Mouse (Mus musculus) hindbrain, embryonic 15.5 days (tissue): ENCODE results near the gene Fkbp4. TPM values are rescaled to one million over a fixed set of nuclear protein-coding genes. Genes with fewer than 3 reads are reported as not detected.

Source experiments
- ATAC-seq: fragments of 200-750 bp; cut with Nextera tagmentation; 2 replicates; pipeline ENCODE4 v1.8.0; 2017; ENCODE audit warnings: low read depth, moderate number of reproducible peaks, moderate TSS enrichment; ENCODE audit not compliant: low FRiP score
- H3K27ac ChIP-seq: fragments of 300-500 bp; sonication (generic); replicated peaks from 2 replicates; pipeline ENCODE4 v1.5.1; 2015; ENCODE audit warnings: mild to moderate bottlenecking, inconsistent platforms
- H3K27me3 ChIP-seq: fragments of 300-500 bp; sonication (generic); 2 replicates; pipeline ENCODE4 v1.6.1; 2015; ENCODE audit warnings: control low read depth, inconsistent platforms
- H3K36me3 ChIP-seq: fragments of 300-500 bp; sonication (generic); 2 replicates; pipeline ENCODE4 v1.6.1; 2015; ENCODE audit warnings: control low read depth, inconsistent platforms
- H3K4me1 ChIP-seq: fragments of 300-500 bp; sonication (generic); replicated peaks from 2 replicates; pipeline ENCODE4 v1.6.1; 2015; ENCODE audit warnings: control low read depth, inconsistent platforms
- H3K4me2 ChIP-seq: fragments of 300-500 bp; sonication (generic); 2 replicates; pipeline ENCODE4 v1.6.1; 2015; ENCODE audit warnings: moderate library complexity, mild to moderate bottlenecking, inconsistent platforms
- H3K4me3 ChIP-seq: fragments of 300-500 bp; sonication (generic); 2 replicates; pipeline ENCODE4 v1.5.1; 2015; ENCODE audit warnings: mild to moderate bottlenecking, inconsistent platforms
- H3K9ac ChIP-seq: fragments of 300-500 bp; sonication (generic); 2 replicates; pipeline ENCODE4 v1.6.1; 2015; ENCODE audit warnings: inconsistent platforms
- H3K9me3 ChIP-seq: fragments of 300-500 bp; sonication (generic); 2 replicates; pipeline ENCODE4 v1.6.1; 2016; ENCODE audit warnings: control low read depth, inconsistent platforms
- WGBS: fragments of 180-500 bp; shearing (Covaris S2); methylation state at CpG from one replicate; pipeline ENCODE4 v1.1.7; 2015; 5-methylcytosine and 5-hydroxymethylcytosine counted together
- polyA plus RNA-seq: library from polyadenylated mRNA; unstranded; fragments of >200 nt; fragmentation: Nextera tagmentation; extraction: Ambion mirVana; gene quantifications from 2 replicates; pipeline ENCODE4 v1.2.1, GENCODE M21; 2015

Gene Fkbp4
- polyA plus RNA-seq, 1 experiment from 2014 or later, result 338 TPM

- ATAC-seq, result no peak
- H3K27ac ChIP-seq, result no peak overlapping the region
- no peaks in the 10 kb centered on the region for H3K27me3 ChIP-seq
- H3K9ac ChIP-seq, result no peak overlapping the region
- peaks cover 56% of the 10 kb centered on the region for H3K36me3 ChIP-seq
- peaks cover 19% of the 10 kb centered on the region for H3K4me1 ChIP-seq
- WGBS, result 80% methylated on average over 5 of the region's 5 CpGs
- no peaks in the 10 kb centered on the region for H3K9me3 ChIP-seq
- H3K4me2 ChIP-seq, result no peak overlapping the region
- no peak overlapping the region for H3K4me3 ChIP-seq
These were observed 3.0 kb downstream of the Fkbp4 start for GRCm38 (mm10) chr6:128435474-128435873.

DNA sequence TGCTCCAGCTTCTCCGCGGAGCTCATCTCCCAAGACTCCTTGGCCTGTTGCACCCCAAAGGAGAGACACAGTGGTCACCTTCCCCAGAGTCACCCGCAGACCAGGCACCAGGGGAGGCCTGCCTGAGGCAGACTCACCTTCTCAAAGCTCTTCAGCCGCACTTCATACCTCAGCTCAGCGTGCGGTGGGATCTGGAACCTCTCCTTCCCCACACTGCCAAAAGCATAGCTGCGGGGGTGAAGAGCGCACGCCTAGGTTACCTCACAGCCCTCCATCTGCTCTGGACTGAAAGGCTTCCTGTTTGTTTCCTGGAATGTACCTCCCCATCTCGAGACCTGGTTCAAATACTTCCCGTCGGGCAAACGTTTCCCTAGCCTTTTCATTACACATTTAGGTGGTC lies 4.9 kb downstream of the Fkbp4 start:
- no peak for ATAC-seq
- WGBS, result 94% methylated on average over 13 of the region's 13 CpGs
- no peak overlapping the region for H3K4me2 ChIP-seq
- H3K9me3 ChIP-seq, result no peaks in the 10 kb centered on the region
- H3K4me3 ChIP-seq, result no peak overlapping the region
- no peaks in the 10 kb centered on the region for H3K27me3 ChIP-seq
- H3K36me3 ChIP-seq, result peaks cover 70% of the 10 kb centered on the region
- peaks cover 11% of the 10 kb centered on the region for H3K4me1 ChIP-seq
- no peak overlapping the region for H3K9ac ChIP-seq
- no peak overlapping the region for H3K27ac ChIP-seq

DNA sequence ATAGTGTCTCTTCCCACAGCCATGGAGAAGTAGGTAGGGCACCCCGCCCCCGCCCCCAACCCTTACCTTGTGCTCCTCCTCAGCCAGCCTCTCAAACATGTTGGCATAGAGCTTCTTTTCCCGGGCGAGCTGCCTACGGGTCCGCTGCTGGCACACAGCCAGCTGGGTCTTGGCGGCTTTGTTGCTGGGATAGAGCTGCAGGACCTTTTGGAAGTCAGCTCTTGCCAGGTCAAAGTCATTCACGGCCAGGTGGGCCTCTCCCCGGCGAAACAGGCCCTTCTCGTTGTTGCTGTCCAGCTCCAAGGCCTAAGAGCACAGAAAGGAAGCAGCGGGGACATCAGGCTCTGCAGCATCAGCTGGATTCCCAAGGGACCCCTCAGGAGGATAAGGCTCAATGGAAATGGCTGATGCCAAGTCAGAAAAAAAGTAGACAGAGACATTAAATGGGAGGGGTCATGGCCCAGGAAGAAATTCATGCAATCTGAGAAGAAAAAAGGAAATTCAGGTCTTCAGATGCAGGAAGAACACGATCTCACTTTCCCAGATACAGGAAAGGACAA lies 6.0 kb downstream of the Fkbp4 start:
- Histone ChIP-seq H3K4me2 (no peak overlapping the region), H3K9me3 (no peaks in the 10 kb centered on the region), H3K9ac (no peak overlapping the region), H3K4me1 (peaks cover 11% of the 10 kb centered on the region), H3K27ac (no peak overlapping the region), H3K27me3 (no peaks in the 10 kb centered on the region), H3K36me3 (peaks cover 78% of the 10 kb centered on the region), H3K4me3 (no peak overlapping the region)
- ATAC-seq, result no peak
- 69% methylated on average over 13 of the region's 13 CpGs for WGBS

GRCm38 (mm10) chr6:128429826-128430225 lies 8.7 kb downstream of the Fkbp4 start:
- Histone ChIP-seq H3K27ac (no peak overlapping the region), H3K9ac (no peak overlapping the region), H3K27me3 (no peaks in the 10 kb centered on the region), H3K4me3 (no peak overlapping the region), H3K4me1 (peaks cover 3% of the 10 kb centered on the region), H3K4me2 (no peak overlapping the region), H3K36me3 (peaks cover 62% of the 10 kb centered on the region), H3K9me3 (no peaks in the 10 kb centered on the region)
- WGBS, result 94% methylated on average over 6 of the region's 6 CpGs
- no peak for ATAC-seq

DNA sequence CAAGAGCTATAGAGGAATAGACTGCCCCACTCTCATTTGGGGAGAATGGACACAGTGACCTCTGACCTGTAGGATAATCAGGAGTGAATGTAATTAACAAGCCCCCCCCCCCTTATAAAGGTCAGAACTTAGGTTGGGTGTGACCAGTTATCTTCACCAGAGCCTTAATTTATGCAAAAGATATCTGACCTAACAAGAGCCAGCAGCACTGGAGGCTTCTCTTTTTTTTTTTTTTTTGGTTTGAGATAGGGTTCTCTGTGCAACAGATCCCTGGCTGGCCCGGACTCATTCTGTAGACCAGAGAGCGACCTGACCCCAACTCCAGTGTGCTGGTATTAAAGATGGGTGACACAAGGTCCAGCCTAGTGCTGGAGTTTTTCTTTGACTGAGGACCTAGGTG lies 9.2 kb downstream of the Fkbp4 start:
- H3K4me1 ChIP-seq, result peaks cover 3% of the 10 kb centered on the region
- peaks cover 57% of the 10 kb centered on the region for H3K36me3 ChIP-seq
- WGBS, result 100% methylated on average over 2 of the region's 2 CpGs
- H3K27me3 ChIP-seq, result no peaks in the 10 kb centered on the region
- no peak for ATAC-seq
- H3K4me3 ChIP-seq, result no peak overlapping the region
- H3K9me3 ChIP-seq, result no peaks in the 10 kb centered on the region
- H3K9ac ChIP-seq, result no peak overlapping the region
- H3K4me2 ChIP-seq, result no peak overlapping the region
- H3K27ac ChIP-seq, result no peak overlapping the region

DNA sequence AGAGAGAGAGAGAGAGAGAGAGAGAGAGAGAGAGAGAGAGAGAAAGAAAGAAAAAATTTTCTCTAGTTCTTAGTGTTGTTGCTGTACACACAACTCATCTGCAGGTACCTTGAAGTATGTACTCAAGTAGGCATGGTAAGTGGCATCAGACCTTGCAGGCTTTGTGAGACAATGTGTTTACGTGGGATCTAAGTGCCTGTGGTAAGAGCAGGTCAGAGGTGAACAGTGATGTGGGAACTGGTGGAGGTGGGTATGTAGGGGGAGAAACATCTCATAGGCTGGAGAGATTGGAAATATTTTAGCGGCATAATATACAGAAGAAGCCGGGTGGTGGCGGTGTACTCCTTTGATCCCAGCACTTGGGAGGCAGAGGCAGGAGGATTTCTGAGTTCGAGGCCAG lies 10.9 kb downstream of the Fkbp4 start:
- 93% methylated on average over 5 of the region's 5 CpGs for WGBS
- no peak overlapping the region for H3K4me2 ChIP-seq
- H3K27me3 ChIP-seq, result no peaks in the 10 kb centered on the region
- no peak overlapping the region for H3K9ac ChIP-seq
- no peaks in the 10 kb centered on the region for H3K9me3 ChIP-seq
- H3K4me1 ChIP-seq, result peaks cover 8% of the 10 kb centered on the region
- no peak for ATAC-seq
- H3K36me3 ChIP-seq, result peaks cover 39% of the 10 kb centered on the region
- no peak overlapping the region for H3K4me3 ChIP-seq
- H3K27ac ChIP-seq, result no peak overlapping the region

GRCm38 (mm10) chr6:128425046-128425445 lies 13.4 kb downstream of the Fkbp4 start:
- no peaks in the 10 kb centered on the region for H3K27me3 ChIP-seq
- 22% methylated on average over 9 of the region's 9 CpGs for WGBS
- H3K9me3 ChIP-seq, result no peaks in the 10 kb centered on the region
- peak overlapping the region; percentile 86 for H3K9ac ChIP-seq
- peaks cover 17% of the 10 kb centered on the region for H3K36me3 ChIP-seq
- 0 out of 2 replicates have a peak, but pooled peaks have one; percentile 4 for ATAC-seq
- H3K27ac ChIP-seq, result peak overlapping the region; percentile 100
- peak overlapping the region; percentile 72 for H3K4me2 ChIP-seq
- H3K4me3 ChIP-seq, result peak overlapping the region; percentile 70
- peaks cover 8% of the 10 kb centered on the region for H3K4me1 ChIP-seq

DNA sequence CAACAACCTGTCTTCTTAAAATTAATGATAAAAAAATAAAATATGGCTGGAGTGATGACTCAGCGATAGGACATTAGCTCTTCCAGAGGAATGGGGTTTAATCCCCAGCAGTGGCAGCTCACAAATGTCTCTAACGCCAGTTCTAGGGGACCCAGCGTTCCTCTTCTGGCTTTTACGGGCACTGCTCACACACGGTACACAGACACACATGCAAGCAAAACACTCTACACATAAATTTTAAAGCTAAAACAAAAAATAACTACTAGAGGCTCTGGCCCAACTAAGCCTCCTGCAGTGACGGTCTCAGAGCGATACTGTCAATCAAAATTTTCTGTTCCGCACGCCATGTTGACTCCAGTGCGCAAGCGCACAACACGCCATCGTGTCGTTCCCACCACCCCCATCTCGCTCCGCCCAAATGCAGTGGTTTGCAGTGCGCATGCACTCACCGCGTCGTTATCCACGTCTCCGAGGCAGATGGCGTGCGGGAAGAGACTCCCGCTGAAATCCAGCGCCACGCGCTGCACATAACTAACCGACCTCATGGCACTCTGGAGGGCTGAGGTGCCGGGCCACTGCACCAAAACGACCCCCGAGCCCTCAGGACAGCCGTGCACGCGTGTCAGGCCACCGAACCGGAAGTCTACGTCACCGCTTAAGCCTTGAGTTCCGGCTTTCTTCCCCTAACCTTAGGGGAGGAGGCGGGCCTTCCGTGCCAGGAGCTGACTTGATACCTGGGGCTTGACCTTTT lies 14.0 kb downstream of the Fkbp4 start, which contains the start of gene Itfg2:
Gene Itfg2 (minus strand): TSS at position 663 of the 751 bp plus-strand sequence.
- WGBS, result under 1% methylated on average over 42 of the region's 42 CpGs
- Histone ChIP-seq H3K9me3 (no peaks in the 10 kb centered on the region), H3K4me3 (peak within 1 kb of the TSS; percentile 70), H3K27ac (peak within 1 kb of the TSS; percentile 100), H3K27me3 (no peaks in the 10 kb centered on the region), H3K36me3 (peaks cover 13% of the 10 kb centered on the region), H3K4me1 (peaks cover 8% of the 10 kb centered on the region), H3K9ac (peak within 1 kb of the TSS; percentile 86), H3K4me2 (peak within 1 kb of the TSS; percentile 72)
- peak; percentile 96 for ATAC-seq

DNA sequence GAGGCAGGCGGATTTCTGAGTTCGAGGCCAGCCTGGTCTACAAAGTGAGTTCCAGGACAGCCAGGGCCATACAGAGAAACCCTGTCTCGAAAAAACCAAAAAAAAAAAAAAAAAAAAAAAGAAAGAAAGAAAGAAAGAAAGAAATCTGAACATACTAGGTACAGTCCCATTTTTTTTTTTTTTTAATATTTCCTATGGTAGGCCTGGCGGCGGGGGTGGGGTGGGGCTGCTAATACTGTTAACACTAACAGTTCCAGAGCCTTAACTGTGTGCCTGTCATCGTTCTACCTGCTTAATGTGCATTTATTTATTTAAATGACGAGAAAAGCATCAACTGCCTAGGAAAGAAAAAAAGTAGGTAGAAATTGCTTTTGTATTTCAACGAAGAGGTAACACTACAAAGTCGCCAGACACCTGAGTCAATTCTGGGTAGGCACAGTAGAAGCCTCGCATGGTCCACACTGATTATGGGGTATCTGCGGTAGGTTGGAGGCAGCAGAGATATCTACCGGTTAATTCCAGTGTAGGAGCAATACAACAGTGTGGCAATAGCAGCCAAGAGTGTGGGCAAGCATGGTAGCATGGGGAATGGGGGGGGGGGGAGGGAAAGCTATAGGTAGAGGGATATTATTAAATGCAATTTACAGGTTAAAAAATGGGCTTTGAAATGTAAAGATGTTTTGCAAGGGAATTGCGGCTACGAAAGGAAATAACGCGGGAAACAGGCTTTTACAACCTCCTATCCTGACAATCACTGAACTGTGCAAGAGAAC lies 14.8 kb downstream of the Fkbp4 start:
- ATAC-seq, result 0 out of 2 replicates have a peak, but pooled peaks have one; percentile 43
- Histone ChIP-seq H3K4me1 (peaks cover 8% of the 10 kb centered on the region), H3K9me3 (no peaks in the 10 kb centered on the region), H3K27me3 (no peaks in the 10 kb centered on the region), H3K36me3 (peaks cover 8% of the 10 kb centered on the region), H3K4me3 (peak overlapping the region; percentile 70), H3K27ac (peak overlapping the region; percentile 100), H3K4me2 (peak overlapping the region; percentile 72), H3K9ac (peak overlapping the region; percentile 86)
- WGBS, result 46% methylated on average over 15 of the region's 16 CpGs

- Histone ChIP-seq H3K36me3 (no peaks in the 10 kb centered on the region), H3K4me3 (no peak overlapping the region), H3K4me2 (no peak overlapping the region), H3K9ac (no peak overlapping the region), H3K27ac (no peak overlapping the region), H3K9me3 (no peaks in the 10 kb centered on the region), H3K4me1 (peaks cover 8% of the 10 kb centered on the region), H3K27me3 (no peaks in the 10 kb centered on the region)
- WGBS, result 89% methylated on average over 3 of the region's 3 CpGs
- ATAC-seq, result no peak
These were observed 17.0 kb downstream of the Fkbp4 start for GRCm38 (mm10) chr6:128421480-128421879.

- Histone ChIP-seq H3K27me3 (no peaks in the 10 kb centered on the region), H3K9ac (no peak overlapping the region), H3K36me3 (no peaks in the 10 kb centered on the region), H3K4me1 (peaks cover 8% of the 10 kb centered on the region), H3K4me2 (no peak overlapping the region), H3K27ac (no peak overlapping the region), H3K4me3 (no peak overlapping the region), H3K9me3 (no peaks in the 10 kb centered on the region)
- ATAC-seq, result no peak
- 92% methylated on average over 2 of the region's 2 CpGs for WGBS
These were observed 17.4 kb downstream of the Fkbp4 start for GRCm38 (mm10) chr6:128421036-128421435.

DNA sequence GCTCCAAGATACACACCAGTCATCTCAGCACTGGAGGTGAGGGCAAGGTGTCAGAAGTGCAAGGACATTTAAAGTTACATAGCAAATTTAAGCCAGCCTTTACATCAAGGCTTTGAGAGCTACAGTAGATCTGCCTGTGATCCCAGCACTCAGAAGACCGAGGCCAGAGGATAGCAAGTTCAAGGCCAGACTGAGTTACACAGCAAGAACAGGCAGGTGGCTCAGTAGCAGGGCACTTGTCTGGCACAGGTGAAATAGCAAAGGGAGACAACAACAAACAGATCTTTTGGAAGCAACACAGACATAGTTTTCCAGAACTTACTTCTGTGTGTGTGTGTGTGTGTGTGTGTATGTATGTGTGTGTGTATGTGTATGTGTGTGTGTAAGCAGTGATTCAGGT lies 20.4 kb downstream of the Fkbp4 start:
- Histone ChIP-seq H3K4me2 (no peak overlapping the region), H3K27ac (no peak overlapping the region), H3K4me3 (no peak overlapping the region), H3K9ac (no peak overlapping the region), H3K27me3 (no peaks in the 10 kb centered on the region), H3K4me1 (no peaks in the 10 kb centered on the region), H3K9me3 (no peaks in the 10 kb centered on the region), H3K36me3 (peaks cover 6% of the 10 kb centered on the region; the same call in 1 of the 2 replicates)
- WGBS, result 93% methylated on average over 1 of the region's 1 CpGs
- no peak for ATAC-seq
